Mouse (Mus musculus) embryonic fibroblast, embryonic 13.5 days (primary cell): ENCODE measurements at regions not wholly inside any gene's neighbourhood (a gene's known extent, or its start where the extent isn't known, plus 50 kb on each side); places are given as distances from the start of the nearest gene placed in this dataset.
A peak's percentile ranks its signal among the peaks of the same experiment; 100 is the strongest.
"Not testable (repeated sequence)": the region's sequence is repeated elsewhere in the genome, so short reads cannot be mapped to it uniquely, and the experiment has no call there.

ENCODE experiments used
- H3K27ac ChIP-seq: 2 replicates; pipeline ENCODE4 v1.5.1; 2012; ENCODE audit warnings: low read length, control low read depth, inconsistent platforms; ENCODE audit not compliant: insufficient read depth
- H3K4me1 ChIP-seq: 2 replicates; pipeline ENCODE4 v1.6.1; 2011; ENCODE audit warnings: low read length; ENCODE audit not compliant: control insufficient read depth, insufficient read depth
- H3K4me3 ChIP-seq: 2 replicates; pipeline ENCODE4 v1.5.1; 2011; ENCODE audit warnings: mild to moderate bottlenecking, control low read depth, low read length; ENCODE audit not compliant: insufficient read depth
- CTCF ChIP-seq: IDR thresholded peaks from 2 replicates; pipeline ENCODE4 v1.5.1; 2011; ENCODE audit warnings: mild to moderate bottlenecking, control low read depth, low read length, moderate library complexity, borderline replicate concordance; ENCODE audit not compliant: insufficient read depth
- POLR2A ChIP-seq: IDR thresholded peaks from 2 replicates; pipeline ENCODE4 v1.6.1; 2011; ENCODE audit warnings: low read depth, mild to moderate bottlenecking, control low read depth, low read length, moderate library complexity

- H3K27ac ChIP-seq, H3K4me1 ChIP-seq, H3K4me3 ChIP-seq: not testable (repeated sequence)
Measured at GRCm38 (mm10) chr8:19976461-19976860, 73.3 kb downstream of the Gm31371 start.

- H3K27ac ChIP-seq = no peak overlapping the region
- TF ChIP-seq POLR2A = peak; percentile 86
- peak; percentile 51; the same call in 1 of the 2 replicates for TF ChIP-seq CTCF
- no peaks in the 10 kb centered on the region for H3K4me1 ChIP-seq
- H3K4me3 ChIP-seq = peak overlapping the region; percentile 36
Measured at GRCm38 (mm10) chr8:19979536-19980345, 76.5 kb downstream of the Gm31371 start.

- TF ChIP-seq CTCF = 0 out of 2 replicates have a peak, but pooled peaks have one; percentile 1
- H3K27ac ChIP-seq, H3K4me1 ChIP-seq: not testable (repeated sequence)
- peak overlapping the region; percentile 36 for H3K4me3 ChIP-seq
Measured at GRCm38 (mm10) chr8:19980346-19980726, 77.1 kb downstream of the Gm31371 start.

- not testable (repeated sequence) for H3K4me1 ChIP-seq, H3K4me3 ChIP-seq, H3K27ac ChIP-seq
Measured at GRCm38 (mm10) chr8:20008106-20008505, 104.9 kb downstream of the Gm31371 start.

GRCm38 (mm10) chr8:20010947-20011346, 107.8 kb downstream of the Gm31371 start:
- not testable (repeated sequence) for H3K4me3 ChIP-seq, H3K4me1 ChIP-seq, H3K27ac ChIP-seq

GRCm38 (mm10) chr8:20013278-20013677, 110.1 kb downstream of the Gm31371 start:
- not testable (repeated sequence) for H3K4me3 ChIP-seq, H3K4me1 ChIP-seq, H3K27ac ChIP-seq

- not testable (repeated sequence) for H3K4me1 ChIP-seq, H3K27ac ChIP-seq, H3K4me3 ChIP-seq
Measured at GRCm38 (mm10) chr8:20014451-20015130, 111.4 kb downstream of the Gm31371 start.

- H3K4me1 ChIP-seq, H3K27ac ChIP-seq, H3K4me3 ChIP-seq: not testable (repeated sequence)
Measured at GRCm38 (mm10) chr8:20015411-20016081, 112.4 kb downstream of the Gm31371 start.

- H3K4me1 ChIP-seq, H3K4me3 ChIP-seq: not testable (repeated sequence)
Measured at GRCm38 (mm10) chr8:20016082-20016840, 113.1 kb downstream of the Gm31371 start.

GRCm38 (mm10) chr8:20025521-20025920, 122.3 kb downstream of the Gm31371 start:
- H3K27ac ChIP-seq, H3K4me1 ChIP-seq: not testable (repeated sequence)

More at GRCm38 (mm10) chr8:20016082-20016840, 113.1 kb downstream of the Gm31371 start:
- not testable (repeated sequence) for H3K27ac ChIP-seq

GRCm38 (mm10) chr8:20027956-20028355, 124.8 kb downstream of the Gm31371 start:
- H3K4me1 ChIP-seq, H3K27ac ChIP-seq, H3K4me3 ChIP-seq: not testable (repeated sequence)

More at GRCm38 (mm10) chr8:20025521-20025920, 122.3 kb downstream of the Gm31371 start:
- not testable (repeated sequence) for H3K4me3 ChIP-seq

GRCm38 (mm10) chr8:20030131-20030530, 126.9 kb downstream of the Gm31371 start:
- not testable (repeated sequence) for H3K27ac ChIP-seq, H3K4me3 ChIP-seq, H3K4me1 ChIP-seq

GRCm38 (mm10) chr8:20057626-20058025, 154.4 kb downstream of the Gm31371 start:
- not testable (repeated sequence) for H3K4me3 ChIP-seq, H3K27ac ChIP-seq

GRCm38 (mm10) chr8:20098121-20098520, 194.9 kb downstream of the Gm31371 start:
- not testable (repeated sequence) for H3K27ac ChIP-seq, H3K4me3 ChIP-seq, H3K4me1 ChIP-seq

More at GRCm38 (mm10) chr8:20057626-20058025, 154.4 kb downstream of the Gm31371 start:
- not testable (repeated sequence) for H3K4me1 ChIP-seq

- H3K4me3 ChIP-seq, H3K4me1 ChIP-seq, H3K27ac ChIP-seq: not testable (repeated sequence)
Measured at GRCm38 (mm10) chr8:20100241-20100640, 197.0 kb downstream of the Gm31371 start.
